Mouse (Mus musculus): Measurements from ENCODE around the gene I0C0044D17Rik.

DNA sequence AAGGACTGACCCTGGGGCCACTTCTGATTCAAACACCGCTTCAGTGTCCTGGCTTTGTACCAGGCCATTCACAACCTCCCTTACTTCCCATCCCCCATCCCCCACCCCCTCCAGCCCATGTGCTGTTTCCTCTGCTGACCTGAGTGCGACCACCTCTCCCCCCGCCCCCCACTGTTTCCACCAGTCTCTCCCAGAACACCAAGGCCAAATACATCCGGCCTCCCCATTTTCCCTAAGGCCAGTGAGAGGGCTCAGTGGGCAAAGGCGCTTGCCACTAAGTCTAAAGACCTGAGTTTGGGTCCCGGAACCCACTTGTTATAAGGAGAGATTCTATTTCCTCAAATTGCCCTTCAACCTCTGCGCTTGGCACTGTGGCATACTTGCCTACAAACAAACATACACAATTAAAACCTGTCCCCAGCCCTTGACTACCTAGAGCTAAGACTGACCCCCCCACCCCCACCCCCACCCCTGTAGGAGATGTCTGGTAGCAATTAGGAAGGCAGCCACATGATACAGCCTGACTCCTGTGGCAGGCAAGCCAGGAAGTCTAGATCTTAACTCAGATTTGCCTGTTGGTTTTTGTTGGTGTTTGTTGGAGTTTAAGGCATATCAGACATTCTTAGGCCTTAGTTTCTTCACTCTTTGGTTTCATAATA lies 19.0 kb downstream of the I0C0044D17Rik start:
- TF ChIP-seq CTCF (IDR thresholded peaks at IDR 0.05; ENCODE audit: low read depth, low read length) (no peak), GATA2 (IDR thresholded peaks at IDR 0.05; ENCODE audit: borderline replicate concordance, low read depth, low read length) (no peak)
